Mouse (Mus musculus): ENCODE results near the gene Lrrc7.
"Not testable (repeated sequence)": the region's sequence is repeated elsewhere in the genome, so short reads cannot be mapped to it uniquely, and the experiment has no call there.

Lrrc7 gene

DNA sequence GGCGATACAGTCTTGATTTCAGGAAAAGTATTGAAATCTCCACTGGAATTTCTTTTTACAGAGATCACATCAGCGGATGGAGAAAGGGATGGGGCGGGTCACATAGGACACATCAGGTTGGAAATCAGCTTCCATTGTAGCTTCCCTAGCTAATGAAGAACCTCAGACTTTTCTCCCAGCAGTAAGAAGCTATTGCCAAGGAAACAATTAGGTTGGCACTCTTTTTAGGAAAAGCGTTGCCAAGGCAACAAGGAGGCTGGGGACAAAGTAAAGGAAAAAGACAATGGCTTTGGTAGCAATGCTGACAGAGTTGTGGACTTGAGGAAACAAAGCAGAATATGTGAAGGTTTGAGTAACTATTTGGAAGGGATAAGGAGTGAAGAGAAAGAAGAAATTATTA lies 393.6 kb downstream of the Lrrc7 start:
- ATAC-seq (ENCODE audit: low TSS enrichment) = peak; percentile 39; the same call in 1 of the 2 replicates

DNA sequence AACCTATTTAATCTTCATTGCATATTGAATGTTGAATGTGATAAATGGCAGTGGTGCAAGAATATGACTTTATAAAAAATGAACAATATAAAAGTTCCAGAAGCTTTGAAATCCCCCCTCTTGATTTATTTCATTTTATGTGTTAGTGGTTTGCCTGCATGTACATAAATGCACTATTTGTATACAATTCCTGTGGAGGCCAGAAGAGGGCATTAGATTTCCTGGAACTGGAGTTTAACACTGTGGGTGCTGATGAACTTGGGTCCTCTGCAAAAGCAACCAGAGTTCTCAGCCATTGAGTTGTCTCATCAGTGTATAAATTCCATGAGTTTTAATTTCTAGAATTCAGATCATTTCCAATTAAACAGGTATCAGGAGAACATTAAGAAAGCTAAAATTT lies 397.0 kb downstream of the Lrrc7 start:
- ATAC-seq (ENCODE audit: low TSS enrichment) = no peak

DNA sequence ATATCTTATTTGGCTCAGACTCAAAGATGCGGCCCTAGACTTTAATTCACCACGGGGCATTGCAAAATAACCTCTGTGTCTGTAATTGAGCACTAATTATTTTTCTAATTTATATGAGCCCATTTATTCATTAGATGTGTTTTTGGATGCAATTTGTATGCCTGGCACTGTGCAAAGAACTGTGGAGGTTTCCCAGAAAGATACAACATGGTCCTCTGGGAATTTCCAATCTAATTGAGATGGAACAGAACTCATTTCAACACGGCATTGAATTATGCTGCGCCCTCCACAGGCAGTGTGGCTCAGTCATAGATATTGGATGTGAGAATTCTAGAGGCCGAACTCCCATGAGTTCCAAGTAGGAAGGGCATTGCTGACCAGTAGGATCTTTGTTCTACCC lies 397.6 kb downstream of the Lrrc7 start:
- no peak for ATAC-seq (ENCODE audit: low TSS enrichment)

DNA sequence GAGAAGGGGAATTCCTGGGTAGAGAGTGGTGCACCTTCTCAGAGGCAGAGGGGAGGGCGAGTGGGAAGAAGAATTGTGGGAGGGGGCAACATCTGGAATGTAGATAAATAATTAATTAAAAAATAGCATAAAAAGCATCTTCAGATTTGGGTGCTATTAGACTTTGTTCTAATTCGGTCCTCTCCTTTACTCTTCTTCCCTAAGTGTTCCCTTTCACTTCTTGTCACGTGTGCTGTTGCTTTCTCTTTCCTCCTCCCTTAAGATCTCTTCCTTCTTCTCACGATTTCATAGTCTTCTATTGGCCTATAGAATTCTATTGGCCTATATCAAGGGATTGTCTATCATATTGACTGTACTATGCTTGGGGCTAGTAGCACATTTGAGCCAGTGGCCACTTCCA lies 398.9 kb downstream of the Lrrc7 start:
- no peak for ATAC-seq (ENCODE audit: low TSS enrichment)

DNA sequence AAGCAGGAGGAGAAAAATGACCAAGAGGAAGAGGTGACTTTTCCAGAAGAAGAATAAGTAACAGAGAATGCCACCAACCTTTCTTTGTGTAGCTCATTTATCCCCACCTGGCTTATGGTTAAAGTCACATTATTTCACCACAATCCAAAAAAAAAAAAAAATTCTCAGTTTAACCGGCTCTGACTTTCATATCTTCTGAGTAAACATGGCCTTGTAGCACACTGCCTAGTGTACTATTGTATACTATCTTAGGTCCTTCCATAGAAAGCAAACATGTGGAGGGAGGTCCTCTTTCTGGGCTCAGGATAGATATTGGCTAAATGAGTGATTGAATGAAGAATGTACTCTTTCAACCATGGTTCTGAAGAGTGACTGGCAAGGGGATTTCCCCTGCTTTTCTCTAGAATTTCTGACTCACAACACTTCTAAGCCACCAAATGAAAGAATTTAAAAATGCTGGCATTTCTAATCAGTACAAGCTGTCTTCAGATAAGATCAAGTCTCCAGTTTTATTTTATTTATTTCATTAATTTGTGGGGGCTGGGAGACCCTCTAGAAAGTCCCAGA lies 400.0 kb downstream of the Lrrc7 start:
- no peak for ATAC-seq (ENCODE audit: low TSS enrichment)

DNA sequence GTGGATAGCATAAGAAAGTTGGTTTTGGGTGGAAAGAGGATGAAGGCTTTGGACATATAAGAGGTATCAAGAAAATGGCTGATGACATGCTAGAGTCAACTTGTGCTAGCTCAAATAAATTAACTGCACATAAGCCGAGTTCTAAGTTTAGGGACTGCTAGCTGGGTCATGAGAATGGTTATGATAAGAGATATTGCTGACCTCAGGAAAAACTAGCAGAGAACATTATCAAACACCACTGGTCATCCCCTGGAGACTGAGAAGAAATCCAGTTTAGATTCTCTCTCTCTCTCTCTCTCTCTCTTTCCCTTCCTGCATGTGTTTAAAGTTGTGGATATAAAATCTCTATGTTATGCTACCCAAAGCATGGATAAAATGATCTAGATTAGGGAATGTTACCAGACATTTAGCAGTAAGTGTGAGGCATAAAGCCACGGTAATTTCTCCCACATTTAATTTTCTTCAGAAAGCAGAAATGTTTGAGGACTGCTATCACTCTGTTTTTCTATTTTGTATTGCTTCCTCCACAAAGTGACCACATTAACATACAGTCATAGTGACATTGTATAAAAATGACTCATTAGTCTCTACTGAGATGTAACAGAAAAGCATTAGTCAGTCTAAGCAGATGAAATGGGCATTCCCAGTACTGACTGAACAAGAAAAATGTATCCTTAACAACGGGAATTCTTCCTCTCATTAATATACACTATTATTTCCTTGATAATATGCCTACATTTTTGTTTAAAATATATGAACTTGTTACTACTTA lies 406.3 kb downstream of the Lrrc7 start:
- no peak for ATAC-seq (ENCODE audit: low TSS enrichment)

DNA sequence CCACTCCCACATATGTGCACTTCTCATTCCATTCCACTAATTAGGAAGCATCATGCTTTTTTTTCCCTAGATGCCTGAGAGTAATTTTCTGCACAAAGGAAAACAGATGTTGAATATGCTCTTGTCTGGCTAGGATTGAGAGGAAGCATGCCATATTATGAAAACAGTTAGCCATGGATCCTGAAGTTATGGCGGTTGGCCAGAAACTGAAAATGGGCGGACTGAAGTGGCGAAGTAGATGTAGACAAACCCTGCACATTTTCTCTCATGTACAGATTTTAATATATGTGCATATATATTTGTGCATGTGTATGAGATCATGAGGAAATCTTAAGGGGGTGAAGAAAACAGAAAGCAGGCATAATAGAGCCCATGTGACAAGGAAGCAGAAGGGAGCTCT lies 407.9 kb downstream of the Lrrc7 start:
- peak; percentile 28; the same call in 1 of the 2 replicates for ATAC-seq (ENCODE audit: low TSS enrichment)

DNA sequence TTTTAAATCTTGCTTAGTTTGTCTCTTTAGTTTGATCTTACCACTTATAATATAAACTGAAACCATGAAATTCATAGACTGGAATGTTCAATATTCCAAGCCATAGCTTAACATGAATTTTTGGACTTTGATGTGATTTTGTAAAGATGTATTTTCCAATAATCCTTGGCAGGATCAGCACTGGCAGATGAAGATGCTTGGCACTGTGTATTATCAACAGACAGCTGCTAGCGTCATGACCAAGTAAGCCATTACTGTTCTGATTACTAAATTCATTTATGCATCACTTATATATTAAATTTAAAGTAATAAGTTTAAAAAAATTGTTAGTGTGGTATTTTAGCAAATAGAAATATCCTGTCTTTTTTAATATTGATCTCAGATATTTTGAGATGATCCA lies 413.0 kb downstream of the Lrrc7 start:
- no peak for ATAC-seq (ENCODE audit: low TSS enrichment)

DNA sequence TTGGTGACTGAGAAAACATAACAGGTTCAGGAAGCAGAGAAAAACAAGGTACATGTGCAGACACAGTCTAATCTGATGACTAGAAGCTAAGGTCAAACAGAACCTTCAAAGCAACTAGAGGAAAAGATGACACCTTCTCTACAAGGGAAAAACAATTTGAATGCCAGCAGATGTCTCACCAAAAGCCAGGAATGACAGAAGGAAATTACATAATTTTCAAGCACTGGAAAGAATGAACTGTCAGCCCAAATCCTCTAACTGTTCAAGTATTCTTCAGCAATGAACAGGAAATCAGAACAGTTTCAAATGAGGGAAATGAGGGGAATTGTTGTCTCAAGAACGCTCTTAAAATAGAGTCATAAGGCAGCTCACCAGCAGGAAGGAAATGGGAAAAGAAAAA lies 421.4 kb downstream of the Lrrc7 start:
- peak; percentile 64 for ATAC-seq (ENCODE audit: low TSS enrichment)

DNA sequence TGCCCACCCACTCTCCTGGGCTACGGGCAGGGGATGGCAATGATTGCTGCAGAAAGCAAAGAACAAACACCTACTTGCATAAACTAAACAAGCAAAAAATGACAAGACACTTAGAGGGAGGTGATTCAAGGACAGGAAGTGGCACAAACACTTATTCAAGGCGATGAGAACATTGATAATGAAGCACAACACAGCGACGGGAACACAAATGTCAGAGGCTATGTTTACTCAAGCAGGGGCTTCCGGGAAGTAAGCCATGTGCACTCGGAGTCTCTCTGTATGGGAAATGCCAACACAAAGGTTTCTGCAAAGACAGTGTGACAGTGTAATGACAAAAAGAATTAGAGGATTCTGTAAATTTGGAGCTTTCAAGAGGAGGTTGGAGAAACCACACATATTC lies 424.2 kb downstream of the Lrrc7 start:
- ATAC-seq (ENCODE audit: low TSS enrichment) = no peak

DNA sequence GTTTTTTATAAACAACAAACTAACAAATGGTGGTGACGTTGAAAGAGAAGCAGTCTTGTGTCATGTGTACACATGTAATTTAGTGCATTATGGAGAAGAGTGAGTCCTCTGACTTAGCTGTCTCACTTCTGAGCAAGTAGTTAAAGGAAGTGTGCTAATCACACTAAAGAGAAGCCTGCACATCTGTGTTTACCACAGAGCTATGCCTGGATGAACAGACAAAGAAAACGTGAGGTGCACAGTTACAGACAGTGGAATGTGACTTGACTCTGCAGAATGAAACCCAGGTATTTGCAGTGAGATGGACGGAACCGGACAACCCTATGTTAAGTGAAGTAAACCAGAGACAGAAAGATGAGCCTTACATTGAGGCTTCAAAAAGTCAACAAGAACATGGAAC lies 430.3 kb downstream of the Lrrc7 start:
- ATAC-seq (ENCODE audit: low TSS enrichment) = no peak

DNA sequence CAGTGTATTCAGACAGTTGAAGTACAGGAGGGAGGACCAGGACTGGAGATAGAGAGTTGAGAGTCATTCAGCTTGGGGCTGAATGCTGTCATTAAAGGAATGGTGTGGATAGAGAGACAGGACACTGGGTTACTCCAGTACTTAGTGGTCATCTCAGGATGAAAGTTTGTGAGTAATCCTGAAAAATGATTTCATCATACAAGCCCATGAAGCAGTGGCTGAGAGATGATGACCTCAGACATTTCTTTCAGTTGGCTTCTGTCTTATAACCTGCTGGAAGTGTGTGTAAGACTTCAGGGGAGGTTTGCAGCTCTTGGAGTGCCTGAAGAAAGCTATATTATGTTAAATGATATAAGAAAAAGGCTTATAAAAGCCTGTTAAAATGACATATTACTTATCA lies 430.8 kb downstream of the Lrrc7 start:
- ATAC-seq (ENCODE audit: low TSS enrichment) = no peak

DNA sequence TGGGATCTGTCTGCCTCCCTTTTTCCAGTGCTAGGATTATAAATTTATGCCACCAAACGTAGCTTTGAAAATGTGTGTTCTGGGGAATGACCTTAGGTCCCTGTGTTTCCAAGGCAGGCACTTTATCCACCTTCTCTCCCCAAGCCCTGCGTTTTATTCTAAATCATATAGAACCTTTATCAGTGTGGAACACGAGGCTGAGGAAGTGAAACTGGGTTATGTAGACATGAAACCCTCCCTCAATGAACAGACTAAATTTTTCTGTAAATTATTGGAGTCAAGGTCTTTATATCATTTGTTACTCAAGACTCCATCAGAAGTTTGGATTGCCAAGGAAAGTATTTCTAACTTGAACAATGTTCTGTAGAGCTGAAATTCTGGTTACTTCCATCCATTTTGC lies 439.1 kb downstream of the Lrrc7 start:
- no peak for ATAC-seq (ENCODE audit: low TSS enrichment)

DNA sequence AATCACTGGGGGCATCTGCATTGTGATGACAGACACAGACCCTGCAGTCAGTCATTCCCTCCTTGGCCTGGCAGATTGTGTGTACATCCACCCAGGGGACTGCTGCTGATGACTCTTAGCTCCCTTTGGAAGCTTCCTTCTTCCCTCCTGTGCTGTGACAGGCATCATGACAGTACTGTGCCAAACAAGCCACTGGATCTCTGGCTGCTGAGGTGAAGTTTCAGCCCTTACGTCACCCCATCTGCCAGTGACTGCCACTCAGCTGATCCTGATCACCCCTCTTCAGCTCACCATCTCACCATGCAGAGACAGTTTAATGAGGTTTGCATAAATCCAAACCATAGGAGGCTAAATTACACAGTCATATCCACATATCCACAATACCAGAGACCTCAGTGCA lies 456.8 kb downstream of the Lrrc7 start:
- peak; percentile 48 for ATAC-seq (ENCODE audit: low TSS enrichment)

DNA sequence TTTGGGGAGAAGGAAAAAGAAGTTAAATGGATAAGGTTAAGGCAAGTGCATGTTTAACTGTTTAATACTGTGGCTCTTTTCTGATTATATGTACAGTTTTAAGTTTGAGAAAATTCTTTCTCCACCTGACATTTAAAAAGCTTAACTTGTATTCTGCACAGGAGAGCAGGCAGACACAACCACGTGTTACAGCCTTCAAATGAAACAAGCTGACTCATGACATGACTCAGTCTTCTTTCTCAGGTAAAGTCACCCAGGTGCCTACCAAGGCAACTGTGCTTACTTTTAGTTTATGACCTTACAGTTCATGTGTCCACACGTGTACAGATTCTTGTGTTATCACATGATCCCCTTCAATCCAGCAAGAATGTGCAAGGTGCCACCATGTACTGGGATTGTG lies 458.6 kb downstream of the Lrrc7 start:
- no peak for ATAC-seq (ENCODE audit: low TSS enrichment)

DNA sequence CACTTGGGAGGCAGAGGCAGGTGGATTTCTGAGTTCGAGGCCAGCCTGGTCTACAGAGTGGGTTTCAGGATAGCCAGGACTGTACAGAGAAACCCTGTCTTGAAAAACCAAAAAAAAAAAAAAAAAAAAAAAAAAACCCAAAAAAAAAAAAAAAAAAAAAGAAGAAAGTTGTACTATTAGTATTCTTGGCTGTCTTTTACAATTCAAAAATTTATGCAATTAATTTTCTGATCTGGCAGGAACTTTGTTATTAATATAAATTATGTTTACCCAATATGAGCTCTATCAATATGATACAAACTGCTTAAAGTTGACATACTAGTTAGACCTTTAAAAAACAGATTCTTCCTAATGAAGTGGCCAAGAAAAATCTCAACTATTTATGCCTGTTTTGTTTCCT lies 459.5 kb downstream of the Lrrc7 start:
- ATAC-seq (ENCODE audit: low TSS enrichment) = not testable (repeated sequence)

DNA sequence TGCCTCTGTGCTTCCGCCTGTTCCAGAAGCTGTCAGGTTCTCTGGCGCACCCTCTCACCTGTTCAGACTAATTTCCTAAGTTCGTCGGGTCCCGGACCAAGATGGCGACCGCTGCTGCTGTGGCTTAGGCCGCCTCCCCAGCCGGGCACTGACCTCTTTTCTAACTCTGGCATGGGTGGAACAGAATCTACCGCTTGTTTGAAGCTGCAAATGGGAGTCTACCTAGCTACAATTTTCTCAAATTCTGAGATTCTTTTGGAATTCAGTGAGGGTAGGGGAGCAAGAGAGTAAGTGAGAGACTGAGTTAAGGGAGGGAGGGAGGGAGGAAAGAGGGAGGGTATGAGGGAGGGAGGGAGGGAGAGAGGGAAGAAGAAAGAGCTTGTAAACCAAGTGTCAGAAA lies 460.0 kb downstream of the Lrrc7 start:
- not testable (repeated sequence) for ATAC-seq (ENCODE audit: low TSS enrichment)

DNA sequence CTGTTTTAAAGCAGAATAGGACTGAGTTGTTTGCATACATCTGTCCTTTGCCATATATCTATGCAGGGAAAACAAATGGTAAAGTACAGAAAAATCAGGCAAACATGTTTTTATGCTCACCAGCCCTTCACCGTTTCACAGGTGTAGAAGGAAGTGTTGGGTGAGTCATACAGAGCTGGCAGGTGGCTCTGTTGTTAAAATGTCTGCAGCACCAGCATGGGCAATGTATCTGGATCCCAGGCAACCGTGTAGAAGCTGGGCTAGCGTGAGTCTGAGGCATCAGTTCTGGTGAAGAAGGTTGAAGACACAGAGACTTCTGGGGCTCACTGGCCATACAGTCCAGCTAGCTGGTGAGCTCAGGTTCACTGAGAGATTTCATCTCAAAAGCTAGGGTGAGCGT lies 468.1 kb downstream of the Lrrc7 start:
- ATAC-seq (ENCODE audit: low TSS enrichment) = peak; percentile 50; the same call in 1 of the 2 replicates

DNA sequence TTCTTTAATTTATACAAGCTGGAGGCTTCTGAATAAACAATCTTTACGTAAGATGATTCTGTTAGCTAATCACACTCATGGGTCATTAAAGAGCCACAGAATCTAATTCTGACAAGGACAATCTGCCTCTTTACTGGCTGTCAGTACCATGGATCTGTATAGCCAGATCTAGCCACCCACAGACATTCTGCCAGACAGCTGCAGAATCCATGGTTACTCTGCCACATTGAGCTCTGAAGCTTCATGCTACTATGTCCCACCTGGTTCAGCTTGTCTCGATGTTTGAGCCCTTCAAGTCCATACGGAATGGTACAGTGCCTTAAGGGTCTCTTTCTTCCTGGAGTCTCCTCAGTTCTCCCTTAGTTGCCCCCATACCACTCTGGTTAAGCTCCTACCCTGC lies 470.4 kb downstream of the Lrrc7 start:
- peak; percentile 94 for ATAC-seq (ENCODE audit: low TSS enrichment)

DNA sequence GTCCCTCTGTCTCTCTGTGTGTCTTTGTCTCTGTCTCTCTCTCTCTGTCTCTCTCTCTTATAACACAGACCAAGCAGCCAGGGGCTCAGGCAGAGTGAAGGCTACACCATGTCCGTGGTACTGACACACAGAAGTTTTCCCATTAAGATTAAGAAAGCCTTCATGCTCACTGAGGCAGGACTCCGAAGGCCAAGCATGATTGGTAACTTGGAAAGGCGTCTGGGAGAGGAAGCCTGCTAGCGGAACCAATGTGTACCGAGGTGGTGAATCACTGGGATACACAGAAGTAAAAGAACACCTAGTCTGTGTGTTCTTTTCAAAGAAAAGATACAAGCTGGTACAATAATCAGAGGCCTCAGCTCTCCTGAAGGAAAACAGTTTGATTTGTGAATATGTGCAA lies 484.2 kb downstream of the Lrrc7 start:
- ATAC-seq (ENCODE audit: low TSS enrichment) = no peak

DNA sequence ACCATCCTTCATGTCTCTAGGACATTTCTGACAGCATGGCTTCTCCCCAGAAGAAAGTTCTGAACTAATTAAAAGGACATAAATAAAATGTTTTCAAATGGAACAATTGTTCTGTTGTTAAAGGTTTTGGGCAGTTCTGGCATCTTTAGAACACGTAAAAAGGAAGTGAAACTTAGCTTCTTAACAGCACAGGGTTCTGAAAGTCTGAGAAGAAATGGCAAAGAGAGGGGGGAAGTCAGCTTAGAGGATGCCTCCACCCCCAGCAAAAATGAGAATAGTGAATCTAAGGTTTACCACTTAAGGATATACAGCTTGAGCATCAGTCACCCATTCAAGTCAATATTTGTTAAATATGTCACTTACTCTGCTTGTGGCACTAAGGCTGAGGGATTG lies 484.6 kb downstream of the Lrrc7 start:
- no peak for ATAC-seq (ENCODE audit: low TSS enrichment)

DNA sequence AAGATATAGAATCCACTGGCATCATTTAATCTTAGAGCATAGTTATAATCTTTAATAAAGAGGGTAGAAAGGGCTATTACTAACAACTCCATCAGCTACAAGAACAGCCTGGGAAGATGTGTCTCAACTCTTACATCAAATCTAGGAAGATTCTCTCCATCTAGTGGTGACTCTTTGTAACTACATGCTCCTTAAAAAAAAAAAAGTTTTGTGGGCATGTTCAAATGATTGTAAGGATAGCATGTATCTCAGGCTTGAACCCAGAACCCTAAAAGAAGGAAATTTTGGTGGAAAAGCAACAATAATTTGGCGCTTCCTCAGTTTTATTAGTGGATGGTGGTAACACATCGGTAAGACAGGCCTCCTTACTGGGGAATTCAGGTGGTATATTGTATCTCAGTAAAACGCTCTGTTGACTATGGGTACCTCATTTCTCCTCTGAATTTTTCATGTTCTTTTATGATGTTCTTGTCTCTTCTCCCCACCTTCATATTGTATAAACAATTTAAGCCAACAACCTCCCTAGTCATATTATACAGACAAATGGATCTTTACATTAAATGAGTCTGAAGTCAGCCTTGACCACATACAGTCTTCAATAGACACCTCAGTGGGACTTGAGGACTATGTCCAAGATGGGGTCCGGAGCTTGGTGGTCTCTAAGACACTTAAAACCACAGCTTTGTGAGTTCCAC lies 485.2 kb downstream of the Lrrc7 start:
- peak; percentile 38; the same call in 1 of the 2 replicates for ATAC-seq (ENCODE audit: low TSS enrichment)

DNA sequence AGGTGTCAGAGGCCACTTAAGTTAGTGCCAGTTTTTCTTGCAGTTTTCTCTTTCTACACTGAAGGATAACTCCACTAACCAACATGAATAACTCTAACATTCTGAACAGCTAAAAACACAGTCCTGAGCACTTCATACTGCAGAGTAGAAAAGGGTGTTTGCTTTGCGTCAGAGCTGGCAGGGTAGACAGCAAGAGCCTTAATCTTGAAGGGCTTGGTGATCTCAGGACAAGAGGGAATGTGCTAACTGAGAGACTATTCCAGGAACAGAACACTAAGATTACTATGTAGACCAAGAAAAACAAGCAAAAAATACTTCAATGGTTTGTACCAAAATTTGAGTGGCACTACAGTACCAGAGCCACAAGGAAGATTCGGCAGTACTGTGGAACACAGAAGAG lies 487.0 kb downstream of the Lrrc7 start:
- ATAC-seq (ENCODE audit: low TSS enrichment) = peak; percentile 35; the same call in 1 of the 2 replicates
